Mouse (Mus musculus) MEL (cell line): ENCODE measurements at regions not wholly inside any gene's neighbourhood (a gene's known extent, or its start where the extent isn't known, plus 50 kb on each side); places are given as distances from the start of the nearest gene placed in this dataset.

ENCODE experiments used
- CTCF ChIP-seq, 3 experiments: IDR thresholded peaks in 2 of 3; conservative IDR thresholded peaks in 1 of 3; 2 replicates each; pipeline ENCODE4 v1.5.1; 2011 to 2012; ENCODE audit warnings: low read length in 3 of 3, low read depth in 2 of 3, mild to moderate bottlenecking in 2 of 3, improper control_type of control experiment in 1 of 3, inconsistent platforms in 1 of 3, mixed read lengths in 1 of 3, moderate library complexity in 1 of 3; ENCODE audit not compliant: control insufficient read depth in 1 of 3, insufficient read depth in 1 of 3, poor library complexity in 1 of 3, severe bottlenecking in 1 of 3
- GABPA ChIP-seq: IDR thresholded peaks from 2 replicates; pipeline ENCODE4 v1.6.1; 2012; ENCODE audit warnings: low read depth, mild to moderate bottlenecking, inconsistent platforms, low read length, improper control_type of control experiment, moderate library complexity

GRCm38 (mm10) chr17:3006662-3007061 lies 108.1 kb upstream of the Scaf8 start:
- no peak for TF ChIP-seq GABPA
- TF ChIP-seq CTCF (IDR thresholded peaks at IDR 0.05 in 2 of 3, conservative IDR thresholded peaks at IDR 0.05 in 1 of 3; ENCODE audit: control insufficient read depth in 1 of 3, insufficient read depth in 1 of 3, low read depth in 2 of 3, low read length in 3 of 3, poor library complexity in 1 of 3, severe bottlenecking in 1 of 3) = no peak
